Mouse (Mus musculus): ENCODE results near the gene Ccdc174.

- TF ChIP-seq CTCF (IDR thresholded peaks at IDR 0.05) (no peak), POLR2A (IDR thresholded peaks at IDR 0.05; ENCODE audit: insufficient read depth, low read depth, low read length) (no peak), EP300 (IDR thresholded peaks at IDR 0.05; ENCODE audit: insufficient read depth, low read depth, low read length) (no peak)
These were observed 39.4 kb downstream of the Ccdc174 start for GRCm38 (mm10) chr6:91917286-91917685.
